Mouse (Mus musculus): ENCODE data around the gene Ccdc188.

GRCm38 (mm10) chr16:18217579-18217978 lies at the start of gene Ccdc188:
- TF ChIP-seq POLR2A (IDR thresholded peaks at IDR 0.05; ENCODE audit: low read depth, low read length) (no peak), CTCF (IDR thresholded peaks at IDR 0.05; ENCODE audit: extremely low read depth, insufficient read depth, insufficient read length, insufficient replicate concordance) (no peak)
